Mouse (Mus musculus): ENCODE results near the gene Gm28042. TPM values are rescaled to one million over a fixed set of nuclear protein-coding genes. Genes with fewer than 3 reads are reported as not detected.

The Gm28042 gene
- 3.8 and 4.4 TPM in 2 replicates for polyA plus RNA-seq (2014; fragmentation: Nextera tagmentation; extraction: Ambion mirVana)

GRCm38 (mm10) chr2:120026984-120027949 lies at the start of gene Gm28042, which contains the start of gene Jmjd7:
Gene Gm28042, plus strand, starts transcription at chr2:120027493.
Gene Jmjd7, plus strand, starts transcription at chr2:120027483.
- H3K36me3 ChIP-seq (ENCODE audit: control insufficient read depth, insufficient read depth, low read length) = 0 out of 2 replicates have a peak, but pooled peaks cover 6% of the 10 kb centered on the region

GRCm38 (mm10) chr2:119980343-119980986 lies 46.8 kb upstream of the Gm28042 start:
- Histone ChIP-seq H3K27ac (ENCODE audit: low read depth, low read length) (no peak overlapping the region), H3K4me1 (ENCODE audit: control insufficient read depth, insufficient read depth, low read length) (no peaks in the 10 kb centered on the region), H3K4me3 (ENCODE audit: low read depth, low read length) (no peak overlapping the region), H3K9ac (ENCODE audit: low read length) (no peak overlapping the region), H3K4me2 (ENCODE audit: low read depth) (no peak overlapping the region), H3K27me3 (ENCODE audit: control insufficient read depth, insufficient read depth, low read length) (no peaks in the 10 kb centered on the region), H3K9me3 (ENCODE audit: control insufficient read depth, low read length) (no peaks in the 10 kb centered on the region), H3K36me3 (ENCODE audit: control insufficient read depth, insufficient read depth, low read length) (no peaks in the 10 kb centered on the region)
- ATAC-seq (ENCODE audit: insufficient read depth, low FRiP score, low TSS enrichment) (no peak), DNase-seq (ENCODE audit: low spot score) (no peak)
- WGBS = 80% methylated on average over 7 of the region's 7 CpGs

More at GRCm38 (mm10) chr2:120026984-120027949, at the start of gene Gm28042, which contains the start of gene Jmjd7:
- Histone ChIP-seq H3K27ac (ENCODE audit: low read depth, low read length) (peak within 1 kb of the TSS; percentile 30; the same call in 1 of the 2 replicates), H3K4me3 (ENCODE audit: low read depth, low read length) (peak within 1 kb of the TSS; percentile 53), H3K9ac (ENCODE audit: low read length) (peak within 1 kb of the TSS; percentile 63), H3K27me3 (ENCODE audit: control insufficient read depth, insufficient read depth, low read length) (no peaks in the 10 kb centered on the region), H3K4me2 (ENCODE audit: low read depth) (peak within 1 kb of the TSS; percentile 53), H3K9me3 (ENCODE audit: control insufficient read depth, low read length) (no peaks in the 10 kb centered on the region), H3K4me1 (ENCODE audit: control insufficient read depth, insufficient read depth, low read length) (peaks cover 7% of the 10 kb centered on the region; the same call in 1 of the 2 replicates)
- peak; percentile 84; the same call in 1 of the 2 replicates for ATAC-seq (ENCODE audit: insufficient read depth, low FRiP score, low TSS enrichment)
- 5% methylated on average over 50 of the region's 50 CpGs for WGBS
- DNase-seq (ENCODE audit: low spot score) = peak; percentile 89

- H3K4me2 ChIP-seq (ENCODE audit: low read depth) = no peak overlapping the region
- 77% methylated on average over 2 of the region's 2 CpGs for WGBS
- no peaks in the 10 kb centered on the region for H3K27me3 ChIP-seq (ENCODE audit: control insufficient read depth, insufficient read depth, low read length)
- DNase-seq (ENCODE audit: low spot score) (no peak), ATAC-seq (ENCODE audit: insufficient read depth, low FRiP score, low TSS enrichment) (no peak)
- H3K9me3 ChIP-seq (ENCODE audit: control insufficient read depth, low read length) = no peaks in the 10 kb centered on the region
- H3K36me3 ChIP-seq (ENCODE audit: control insufficient read depth, insufficient read depth, low read length) = no peaks in the 10 kb centered on the region
- no peak overlapping the region for H3K27ac ChIP-seq (ENCODE audit: low read depth, low read length)
- H3K9ac ChIP-seq (ENCODE audit: low read length) = no peak overlapping the region
- no peaks in the 10 kb centered on the region for H3K4me1 ChIP-seq (ENCODE audit: control insufficient read depth, insufficient read depth, low read length)
- no peak overlapping the region for H3K4me3 ChIP-seq (ENCODE audit: low read depth, low read length)
Measured at GRCm38 (mm10) chr2:119981631-119982030, 45.7 kb upstream of the Gm28042 start.

GRCm38 (mm10) chr2:119985871-119986270 lies 41.4 kb upstream of the Gm28042 start:
- Histone ChIP-seq H3K27me3 (ENCODE audit: control insufficient read depth, insufficient read depth, low read length) (no peaks in the 10 kb centered on the region), H3K36me3 (ENCODE audit: control insufficient read depth, insufficient read depth, low read length) (no peaks in the 10 kb centered on the region), H3K9ac (ENCODE audit: low read length) (no peak overlapping the region), H3K4me3 (ENCODE audit: low read depth, low read length) (no peak overlapping the region), H3K4me1 (ENCODE audit: control insufficient read depth, insufficient read depth, low read length) (no peaks in the 10 kb centered on the region), H3K9me3 (ENCODE audit: control insufficient read depth, low read length) (no peaks in the 10 kb centered on the region), H3K4me2 (ENCODE audit: low read depth) (no peak overlapping the region), H3K27ac (ENCODE audit: low read depth, low read length) (no peak overlapping the region)
- 70% methylated on average over 8 of the region's 8 CpGs for WGBS
- ATAC-seq (ENCODE audit: insufficient read depth, low FRiP score, low TSS enrichment) = no peak
- no peak for DNase-seq (ENCODE audit: low spot score)

GRCm38 (mm10) chr2:119986369-119986768 lies 40.9 kb upstream of the Gm28042 start:
- H3K27ac ChIP-seq (ENCODE audit: low read depth, low read length) = no peak overlapping the region

GRCm38 (mm10) chr2:119987441-119987840 lies 39.9 kb upstream of the Gm28042 start:
- Histone ChIP-seq H3K4me1 (ENCODE audit: control insufficient read depth, insufficient read depth, low read length) (no peaks in the 10 kb centered on the region), H3K4me3 (ENCODE audit: low read depth, low read length) (no peak overlapping the region), H3K9ac (ENCODE audit: low read length) (no peak overlapping the region), H3K36me3 (ENCODE audit: control insufficient read depth, insufficient read depth, low read length) (no peaks in the 10 kb centered on the region), H3K4me2 (ENCODE audit: low read depth) (no peak overlapping the region), H3K27me3 (ENCODE audit: control insufficient read depth, insufficient read depth, low read length) (no peaks in the 10 kb centered on the region), H3K9me3 (ENCODE audit: control insufficient read depth, low read length) (no peaks in the 10 kb centered on the region), H3K27ac (ENCODE audit: low read depth, low read length) (no peak overlapping the region)
- DNase-seq (ENCODE audit: low spot score) (no peak), ATAC-seq (ENCODE audit: insufficient read depth, low FRiP score, low TSS enrichment) (no peak)
- 95% methylated on average over 2 of the region's 2 CpGs for WGBS

More at GRCm38 (mm10) chr2:119986369-119986768, 40.9 kb upstream of the Gm28042 start:
- 76% methylated on average over 6 of the region's 6 CpGs for WGBS
- Histone ChIP-seq H3K27me3 (ENCODE audit: control insufficient read depth, insufficient read depth, low read length) (no peaks in the 10 kb centered on the region), H3K36me3 (ENCODE audit: control insufficient read depth, insufficient read depth, low read length) (no peaks in the 10 kb centered on the region), H3K4me2 (ENCODE audit: low read depth) (no peak overlapping the region), H3K9me3 (ENCODE audit: control insufficient read depth, low read length) (no peaks in the 10 kb centered on the region), H3K4me3 (ENCODE audit: low read depth, low read length) (no peak overlapping the region), H3K4me1 (ENCODE audit: control insufficient read depth, insufficient read depth, low read length) (no peaks in the 10 kb centered on the region), H3K9ac (ENCODE audit: low read length) (no peak overlapping the region)
- ATAC-seq (ENCODE audit: insufficient read depth, low FRiP score, low TSS enrichment) = no peak
- DNase-seq (ENCODE audit: low spot score) = no peak

- Histone ChIP-seq H3K27ac (ENCODE audit: low read depth, low read length) (no peak overlapping the region), H3K36me3 (ENCODE audit: control insufficient read depth, insufficient read depth, low read length) (no peaks in the 10 kb centered on the region), H3K9me3 (ENCODE audit: control insufficient read depth, low read length) (no peaks in the 10 kb centered on the region), H3K4me2 (ENCODE audit: low read depth) (no peak overlapping the region), H3K9ac (ENCODE audit: low read length) (no peak overlapping the region), H3K27me3 (ENCODE audit: control insufficient read depth, insufficient read depth, low read length) (no peaks in the 10 kb centered on the region), H3K4me1 (ENCODE audit: control insufficient read depth, insufficient read depth, low read length) (no peaks in the 10 kb centered on the region), H3K4me3 (ENCODE audit: low read depth, low read length) (no peak overlapping the region)
- 90% methylated on average over 4 of the region's 4 CpGs for WGBS
- DNase-seq (ENCODE audit: low spot score) (no peak), ATAC-seq (ENCODE audit: insufficient read depth, low FRiP score, low TSS enrichment) (no peak)
Measured at GRCm38 (mm10) chr2:119988952-119989351, 38.3 kb upstream of the Gm28042 start.

- 84% methylated on average over 6 of the region's 6 CpGs for WGBS
- Histone ChIP-seq H3K9me3 (ENCODE audit: control insufficient read depth, low read length) (no peaks in the 10 kb centered on the region), H3K27me3 (ENCODE audit: control insufficient read depth, insufficient read depth, low read length) (no peaks in the 10 kb centered on the region), H3K4me2 (ENCODE audit: low read depth) (no peak overlapping the region), H3K36me3 (ENCODE audit: control insufficient read depth, insufficient read depth, low read length) (no peaks in the 10 kb centered on the region), H3K9ac (ENCODE audit: low read length) (no peak overlapping the region), H3K27ac (ENCODE audit: low read depth, low read length) (no peak overlapping the region), H3K4me3 (ENCODE audit: low read depth, low read length) (no peak overlapping the region), H3K4me1 (ENCODE audit: control insufficient read depth, insufficient read depth, low read length) (no peaks in the 10 kb centered on the region)
- ATAC-seq (ENCODE audit: insufficient read depth, low FRiP score, low TSS enrichment) = no peak
- no peak for DNase-seq (ENCODE audit: low spot score)
Measured at GRCm38 (mm10) chr2:119990881-119991280, 36.4 kb upstream of the Gm28042 start.
